Mouse (Mus musculus) kidney, adult 2 months (tissue): ENCODE data around the gene Il17rd.

ENCODE experiments used
- CTCF ChIP-seq: fragments of 200-500 bp; conservative IDR thresholded peaks from 2 replicates; pipeline ENCODE4 v1.5.1; 2011; ENCODE audit warnings: low read depth, mild to moderate bottlenecking, control low read depth, low read length, moderate library complexity, mixed read lengths; ENCODE audit not compliant: insufficient read depth, insufficient read length
- POLR2A ChIP-seq: fragments of 200-500 bp; IDR thresholded peaks from one replicate; pipeline ENCODE4 v1.6.1; 2011; ENCODE audit warnings: low read depth, low read length, control low read depth

GRCm38 (mm10) chr14:27048231-27048956 is 9.7 kb downstream of the Il17rd start:
- no peak for TF ChIP-seq POLR2A
- no peak for TF ChIP-seq CTCF
